Mouse (Mus musculus): ENCODE measurements around the gene Akr1c14.
"Not testable (repeated sequence)": the region's sequence is repeated elsewhere in the genome, so short reads cannot be mapped to it uniquely, and the experiment has no call there.

Gene Akr1c14

GRCm38 (mm10) chr13:4048719-4049118 lies at the start of gene Akr1c14:
TSS of gene Akr1c14 (plus strand) at chr13:4049011.
- DNase-seq (ENCODE audit: low read depth, low spot score), result no peak

GRCm38 (mm10) chr13:4001687-4002086 lies 47.1 kb upstream of the Akr1c14 start:
- peak; percentile 49 for DNase-seq (ENCODE audit: low read depth, low spot score)

GRCm38 (mm10) chr13:4010784-4011183 lies 38.0 kb upstream of the Akr1c14 start:
- no peak for DNase-seq (ENCODE audit: low read depth, low spot score)

GRCm38 (mm10) chr13:4013811-4014210 lies 35.0 kb upstream of the Akr1c14 start:
- peak; percentile 8 for DNase-seq (ENCODE audit: low read depth, low spot score)

GRCm38 (mm10) chr13:4029897-4030296 lies 18.9 kb upstream of the Akr1c14 start:
- no peak for DNase-seq (ENCODE audit: low read depth, low spot score)

- no peak for DNase-seq (ENCODE audit: low read depth, low spot score)
Observed at GRCm38 (mm10) chr13:4032512-4032911, 16.3 kb upstream of the Akr1c14 start.

GRCm38 (mm10) chr13:4035052-4035451 lies 13.8 kb upstream of the Akr1c14 start:
- no peak for DNase-seq (ENCODE audit: low read depth, low spot score)

GRCm38 (mm10) chr13:4046113-4046512 lies 2.7 kb upstream of the Akr1c14 start:
- no peak for DNase-seq (ENCODE audit: low read depth, low spot score)

GRCm38 (mm10) chr13:4046841-4047240 lies 2.0 kb upstream of the Akr1c14 start:
- DNase-seq (ENCODE audit: low read depth, low spot score), result no peak

GRCm38 (mm10) chr13:4048226-4048625 lies 585 bp upstream of the Akr1c14 start:
- no peak for DNase-seq (ENCODE audit: low read depth, low spot score)

- DNase-seq (ENCODE audit: low read depth, low spot score), result no peak
Observed at GRCm38 (mm10) chr13:4049655-4050054, 844 bp downstream of the Akr1c14 start.

- DNase-seq (ENCODE audit: low read depth, low spot score), result no peak
Observed at GRCm38 (mm10) chr13:4055450-4055849, 6.6 kb downstream of the Akr1c14 start.

- DNase-seq (ENCODE audit: low read depth, low spot score), result no peak
Observed at GRCm38 (mm10) chr13:4056211-4056610, 7.4 kb downstream of the Akr1c14 start.

- not testable (repeated sequence) for DNase-seq (ENCODE audit: low read depth, low spot score)
Observed at GRCm38 (mm10) chr13:4058239-4058638, 9.4 kb downstream of the Akr1c14 start.

- DNase-seq (ENCODE audit: low read depth, low spot score), result no peak
Observed at GRCm38 (mm10) chr13:4059363-4059762, 10.6 kb downstream of the Akr1c14 start.

GRCm38 (mm10) chr13:4060214-4060730 lies 11.5 kb downstream of the Akr1c14 start:
- DNase-seq (ENCODE audit: low read depth, low spot score), result no peak

GRCm38 (mm10) chr13:4076517-4077435 lies 28.0 kb downstream of the Akr1c14 start:
- DNase-seq (ENCODE audit: low read depth, low spot score), result no peak

- no peak for DNase-seq (ENCODE audit: low read depth, low spot score)
Observed at GRCm38 (mm10) chr13:4079876-4080275, 31.1 kb downstream of the Akr1c14 start.

- DNase-seq (ENCODE audit: low read depth, low spot score), result no peak
Observed at GRCm38 (mm10) chr13:4101691-4102090, 52.9 kb downstream of the Akr1c14 start.

GRCm38 (mm10) chr13:4102721-4103120 lies 53.9 kb downstream of the Akr1c14 start:
- no peak for DNase-seq (ENCODE audit: low read depth, low spot score)

- peak; percentile 57 for DNase-seq (ENCODE audit: low read depth, low spot score)
Observed at GRCm38 (mm10) chr13:4110281-4111188, 61.7 kb downstream of the Akr1c14 start.

Data from embryo, embryonic 11.5 days (tissue).